Mouse (Mus musculus): ENCODE results near the gene Adamtsl1.

Gene Adamtsl1

GRCm38 (mm10) chr4:85513792-85514191, at the start of gene Adamtsl1:
TSS of gene Adamtsl1 (plus strand) at chr4:85514172.
- no peak for DNase-seq (ENCODE audit: low spot score in 2 of 2)

GRCm38 (mm10) chr4:85483586-85483985, 30.4 kb upstream of the Adamtsl1 start:
- no peak for DNase-seq (ENCODE audit: low spot score in 2 of 2)

GRCm38 (mm10) chr4:85486316-85486946, 27.5 kb upstream of the Adamtsl1 start:
- no peak for DNase-seq (ENCODE audit: low spot score in 2 of 2)

GRCm38 (mm10) chr4:85505718-85506117, 8.3 kb upstream of the Adamtsl1 start:
- no peak for DNase-seq (ENCODE audit: low spot score in 2 of 2)

- no peak for DNase-seq (ENCODE audit: low spot score in 2 of 2)
Measured at GRCm38 (mm10) chr4:85506976-85507375, 7.0 kb upstream of the Adamtsl1 start.

DNA sequence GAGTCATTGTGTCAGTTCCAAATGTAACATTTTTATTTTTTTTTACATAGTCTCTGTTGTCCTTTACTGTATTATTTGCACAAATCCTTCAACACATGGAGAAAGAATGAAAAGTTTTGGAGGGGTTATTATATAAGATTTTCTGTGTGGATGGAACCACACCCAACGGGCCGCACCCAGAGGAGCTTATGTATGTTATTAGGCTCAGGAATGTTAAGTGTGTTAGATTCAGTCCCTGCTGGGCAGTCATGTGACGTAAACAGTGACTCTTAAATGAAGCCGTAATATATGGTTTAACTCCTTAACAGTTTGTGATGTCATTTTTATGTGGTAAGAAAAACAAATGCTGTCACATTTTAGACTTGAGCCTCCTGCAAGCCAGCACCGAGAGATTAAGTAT, 6.5 kb upstream of the Adamtsl1 start:
- no peak for DNase-seq (ENCODE audit: low spot score in 2 of 2)

- peak; percentile 60 to 72 for DNase-seq (ENCODE audit: low spot score in 2 of 2)
Measured at GRCm38 (mm10) chr4:85513288-85513687, 684 bp upstream of the Adamtsl1 start.

GRCm38 (mm10) chr4:85514205-85514681, 271 bp downstream of the Adamtsl1 start:
- peak; percentile 17 to 42 for DNase-seq (ENCODE audit: low spot score in 2 of 2)

DNA sequence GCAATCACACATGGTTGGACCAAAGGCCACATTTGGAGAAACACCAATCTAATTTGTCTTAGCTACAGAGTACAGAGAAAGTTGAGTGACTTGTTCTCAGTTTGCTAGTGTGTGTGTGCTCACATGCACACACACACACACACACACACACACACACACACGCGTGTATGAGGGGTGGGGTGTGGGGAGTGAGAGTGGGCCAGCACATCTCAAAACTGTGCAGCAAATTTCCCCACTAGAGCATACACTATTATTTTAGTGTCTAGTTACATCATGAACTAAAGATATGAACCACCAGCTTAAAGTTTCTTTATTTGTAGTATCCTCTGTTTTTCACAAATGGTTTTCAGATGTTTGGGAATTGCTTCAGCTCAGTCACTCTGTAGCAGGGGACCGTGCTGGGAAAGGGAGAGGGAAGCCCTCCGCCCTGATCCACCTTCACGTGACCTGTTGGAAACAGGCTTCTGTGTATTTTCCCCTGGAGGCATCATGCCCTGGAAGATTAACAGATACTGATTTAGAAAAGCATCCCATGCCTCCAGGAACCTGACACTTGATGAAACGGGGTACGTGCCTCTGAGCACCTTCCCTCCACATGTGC, 13.1 kb downstream of the Adamtsl1 start:
- no peak for DNase-seq (ENCODE audit: low spot score in 2 of 2)

GRCm38 (mm10) chr4:85529852-85530251, 15.9 kb downstream of the Adamtsl1 start:
- DNase-seq (ENCODE audit: low spot score in 2 of 2), result no peak

GRCm38 (mm10) chr4:85539677-85540076, 25.7 kb downstream of the Adamtsl1 start:
- no peak for DNase-seq (ENCODE audit: low spot score in 2 of 2)

- DNase-seq (ENCODE audit: low spot score in 2 of 2), result no peak
Measured at GRCm38 (mm10) chr4:85543221-85543620, 29.2 kb downstream of the Adamtsl1 start.

- no peak for DNase-seq (ENCODE audit: low spot score in 2 of 2)
Measured at GRCm38 (mm10) chr4:85554696-85555095, 40.7 kb downstream of the Adamtsl1 start.

- no peak for DNase-seq (ENCODE audit: low spot score in 2 of 2)
Measured at GRCm38 (mm10) chr4:85559753-85560152, 45.8 kb downstream of the Adamtsl1 start.

- DNase-seq (ENCODE audit: low spot score in 2 of 2), result no peak
Measured at GRCm38 (mm10) chr4:85585426-85585825, 71.5 kb downstream of the Adamtsl1 start.

DNA sequence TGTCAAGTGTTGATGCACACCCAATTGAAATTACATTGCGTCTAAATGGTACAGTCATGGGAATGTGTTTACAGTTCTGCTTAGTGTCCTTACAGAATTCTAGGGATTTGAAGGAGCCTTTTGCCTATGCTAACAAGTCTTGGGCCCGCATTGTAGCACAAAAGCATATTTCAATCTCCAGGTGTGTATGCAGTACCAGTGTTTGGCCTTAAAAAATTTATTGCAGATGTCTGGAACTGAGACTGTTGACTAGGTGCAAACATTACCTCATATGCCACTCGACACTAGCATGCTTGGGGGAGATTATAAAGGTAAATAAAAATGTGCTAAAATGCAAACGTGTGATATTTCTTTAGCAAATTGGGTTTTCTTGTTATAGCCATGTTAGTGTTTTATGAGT, 75.0 kb downstream of the Adamtsl1 start:
- no peak for DNase-seq (ENCODE audit: low spot score in 2 of 2)

DNA sequence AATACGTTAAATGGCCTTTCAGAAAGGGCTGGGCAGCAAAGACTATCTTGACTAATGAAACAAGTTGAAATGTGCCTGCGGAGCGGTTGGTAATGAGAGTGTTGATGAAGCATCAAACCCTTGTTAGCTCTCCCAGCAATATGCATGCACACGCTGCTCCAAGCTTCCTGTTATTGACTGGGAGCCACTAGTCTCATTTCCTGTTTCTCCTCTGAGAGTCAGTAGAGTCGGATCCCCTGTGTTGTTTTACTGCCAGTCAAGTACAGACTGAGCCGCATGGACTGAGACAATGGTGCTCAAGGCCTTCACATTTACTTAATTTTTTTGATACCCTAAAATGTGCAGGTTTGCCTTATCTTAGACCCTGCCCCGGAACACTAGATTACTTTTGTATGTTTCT, 77.1 kb downstream of the Adamtsl1 start:
- no peak for DNase-seq (ENCODE audit: low spot score in 2 of 2)

GRCm38 (mm10) chr4:85594159-85594558, 80.2 kb downstream of the Adamtsl1 start:
- DNase-seq (ENCODE audit: low spot score in 2 of 2), result no peak

GRCm38 (mm10) chr4:85613331-85613730, 99.4 kb downstream of the Adamtsl1 start:
- DNase-seq (ENCODE audit: low spot score in 2 of 2), result no peak

- no peak for DNase-seq (ENCODE audit: low spot score in 2 of 2)
Measured at GRCm38 (mm10) chr4:85618746-85619145, 104.8 kb downstream of the Adamtsl1 start.

DNA sequence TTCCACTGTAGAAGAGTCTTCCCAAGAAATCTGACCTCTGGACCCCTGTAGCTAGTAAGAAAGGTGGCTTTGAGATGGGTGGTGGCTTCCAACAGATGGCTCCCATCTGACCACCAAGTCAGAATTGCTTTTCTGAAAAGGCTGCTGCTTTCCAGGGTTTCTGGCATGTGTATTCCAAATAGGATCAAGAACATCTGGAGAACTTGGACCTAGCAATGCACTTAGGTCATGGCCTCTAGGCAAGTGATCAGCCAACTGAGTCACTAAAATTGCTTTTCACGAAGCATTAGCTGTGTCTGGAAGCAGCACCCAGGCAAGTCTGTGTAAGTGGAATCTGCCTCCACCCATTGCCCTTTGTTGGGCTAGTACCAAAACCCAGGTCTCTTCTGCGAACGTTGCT, 105.3 kb downstream of the Adamtsl1 start:
- peak; percentile 15 to 22 for DNase-seq (ENCODE audit: low spot score in 2 of 2)

- no peak for DNase-seq (ENCODE audit: low spot score in 2 of 2)
Measured at GRCm38 (mm10) chr4:85629381-85629780, 115.4 kb downstream of the Adamtsl1 start.

DNA sequence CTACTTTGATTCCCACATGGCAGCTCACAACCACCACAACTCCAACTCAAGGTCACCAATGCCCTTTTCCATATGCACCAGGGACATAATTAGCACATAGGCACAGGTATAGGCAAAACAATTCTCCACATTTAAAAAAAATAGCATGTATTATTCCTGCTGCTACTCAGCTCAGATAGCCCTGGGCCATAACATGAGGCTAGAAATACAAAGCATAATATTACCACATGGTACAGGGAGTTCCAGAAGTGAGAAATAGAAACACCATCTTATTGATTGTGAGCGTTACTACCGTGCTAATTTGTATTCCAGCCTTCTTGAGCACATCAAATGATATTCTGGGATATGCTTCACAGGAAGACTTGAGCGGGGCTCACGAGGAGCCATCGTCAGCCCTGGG, 155.3 kb downstream of the Adamtsl1 start:
- DNase-seq (ENCODE audit: low spot score in 2 of 2), result no peak

GRCm38 (mm10) chr4:85669735-85670134, 155.8 kb downstream of the Adamtsl1 start:
- DNase-seq (ENCODE audit: low spot score in 2 of 2), result no peak
